Mouse (Mus musculus): Measurements from ENCODE around the gene Hnrnpu.

- TF ChIP-seq CTCF (IDR thresholded peaks at IDR 0.05; ENCODE audit: extremely low read depth, insufficient read depth, low read length) (no peak), POLR2A (IDR thresholded peaks at IDR 0.05; ENCODE audit: extremely low read depth, insufficient read depth, low read length) (no peak)
These were observed 11.2 kb downstream of the Hnrnpu start for GRCm38 (mm10) chr1:178326357-178326756.
